Mouse (Mus musculus) midbrain, embryonic 13.5 days (tissue): Measurements from ENCODE around the gene Rmnd5a. TPM values are rescaled to one million over a fixed set of nuclear protein-coding genes. Genes with fewer than 3 reads are reported as not detected.

Source experiments
- ATAC-seq: fragments of 200-750 bp; cut with Nextera tagmentation; 2 replicates; pipeline ENCODE4 v1.8.0; 2017; ENCODE audit warnings: mild to moderate bottlenecking, moderate TSS enrichment, moderate library complexity
- H3K27ac ChIP-seq: fragments of 300-500 bp; sonication (generic); 2 replicates; pipeline ENCODE4 v1.5.1; 2015; ENCODE audit warnings: inconsistent platforms, mild to moderate bottlenecking, moderate library complexity
- H3K27me3 ChIP-seq: fragments of 300-500 bp; sonication (generic); 2 replicates; pipeline ENCODE4 v1.6.1; 2015; ENCODE audit warnings: mild to moderate bottlenecking, inconsistent platforms
- H3K36me3 ChIP-seq: fragments of 300-500 bp; sonication (generic); 2 replicates; pipeline ENCODE4 v1.6.1; 2015; ENCODE audit warnings: mild to moderate bottlenecking, inconsistent platforms
- H3K4me1 ChIP-seq: fragments of 300-500 bp; sonication (generic); replicated peaks from 2 replicates; pipeline ENCODE4 v1.6.1; 2015; ENCODE audit warnings: inconsistent platforms
- H3K4me2 ChIP-seq: fragments of 300-500 bp; sonication (generic); replicated peaks from 2 replicates; pipeline ENCODE4 v1.6.1; 2015; ENCODE audit warnings: moderate library complexity, mild to moderate bottlenecking, inconsistent platforms
- H3K4me3 ChIP-seq: fragments of 300-500 bp; sonication (generic); replicated peaks from 2 replicates; pipeline ENCODE4 v1.5.1; 2015; ENCODE audit warnings: mild to moderate bottlenecking, inconsistent platforms
- H3K9ac ChIP-seq: fragments of 300-500 bp; sonication (generic); replicated peaks from 2 replicates; pipeline ENCODE4 v1.6.1; 2015; ENCODE audit warnings: mild to moderate bottlenecking, inconsistent platforms
- H3K9me3 ChIP-seq: fragments of 300-500 bp; sonication (generic); 2 replicates; pipeline ENCODE4 v1.6.1; 2016; ENCODE audit warnings: mild to moderate bottlenecking, inconsistent platforms
- WGBS: fragments of 180-500 bp; shearing (Covaris S2); methylation state at CpG from one replicate; pipeline ENCODE4 v1.1.7; 2015; 5-methylcytosine and 5-hydroxymethylcytosine counted together
- polyA plus RNA-seq: library from polyadenylated mRNA; unstranded; fragments of >200 nt; fragmentation: Nextera tagmentation; extraction: Ambion mirVana; gene quantifications from 2 replicates; pipeline ENCODE4 v1.2.1, GENCODE M21; 2015

The Rmnd5a gene
- polyA plus RNA-seq, 1 experiment from 2014 or later, result 8.0 TPM

DNA sequence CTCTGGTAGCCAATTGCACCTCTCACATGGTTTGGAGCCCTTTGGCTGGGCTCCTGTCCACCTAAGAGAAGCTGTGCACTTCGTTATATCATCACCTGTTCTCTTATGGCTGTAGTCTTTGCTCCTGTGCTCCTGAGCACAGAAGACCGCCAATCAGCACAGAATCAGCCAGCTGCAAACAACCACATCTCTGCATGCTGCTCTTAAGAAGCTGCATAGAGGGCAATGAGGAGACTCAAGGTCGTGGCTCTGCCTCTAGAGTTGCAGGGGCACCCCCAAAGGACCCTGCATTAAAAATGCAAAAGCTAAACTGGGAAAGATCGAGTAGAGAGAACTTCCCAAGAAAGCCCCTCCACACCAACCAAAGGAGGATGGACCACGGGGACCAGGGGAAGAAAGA is 79.7 kb downstream of the Rmnd5a start:
- H3K9ac ChIP-seq, result no peak overlapping the region
- H3K27ac ChIP-seq, result no peak overlapping the region
- H3K9me3 ChIP-seq, result no peaks in the 10 kb centered on the region
- 60% methylated on average over 5 of the region's 5 CpGs for WGBS
- no peak overlapping the region for H3K4me2 ChIP-seq
- H3K27me3 ChIP-seq, result no peaks in the 10 kb centered on the region
- no peaks in the 10 kb centered on the region for H3K36me3 ChIP-seq
- H3K4me1 ChIP-seq, result no peaks in the 10 kb centered on the region
- ATAC-seq, result no peak
- H3K4me3 ChIP-seq, result no peak overlapping the region

DNA sequence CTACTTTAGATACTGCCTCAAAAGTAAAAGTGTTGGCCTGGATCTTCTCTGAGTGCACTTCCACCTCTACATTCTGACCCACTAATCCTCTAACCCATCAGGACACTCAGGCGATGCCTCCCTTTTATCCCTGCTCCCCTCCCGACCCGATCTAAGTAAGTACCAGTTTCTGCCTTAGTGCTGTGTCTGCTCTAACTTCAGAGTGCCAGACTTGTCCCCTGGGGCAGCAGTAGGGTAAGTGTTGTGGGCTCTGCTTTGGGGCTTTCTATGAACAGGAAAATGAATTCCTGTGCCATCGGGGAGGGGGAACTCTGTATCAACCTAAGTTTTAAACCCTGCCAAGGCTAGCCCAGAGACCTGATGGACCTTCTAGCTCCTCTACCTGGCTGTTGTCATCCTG is 80.2 kb downstream of the Rmnd5a start:
- WGBS, result 78% methylated on average over 4 of the region's 4 CpGs
- no peak overlapping the region for H3K27ac ChIP-seq
- H3K27me3 ChIP-seq, result no peaks in the 10 kb centered on the region

DNA sequence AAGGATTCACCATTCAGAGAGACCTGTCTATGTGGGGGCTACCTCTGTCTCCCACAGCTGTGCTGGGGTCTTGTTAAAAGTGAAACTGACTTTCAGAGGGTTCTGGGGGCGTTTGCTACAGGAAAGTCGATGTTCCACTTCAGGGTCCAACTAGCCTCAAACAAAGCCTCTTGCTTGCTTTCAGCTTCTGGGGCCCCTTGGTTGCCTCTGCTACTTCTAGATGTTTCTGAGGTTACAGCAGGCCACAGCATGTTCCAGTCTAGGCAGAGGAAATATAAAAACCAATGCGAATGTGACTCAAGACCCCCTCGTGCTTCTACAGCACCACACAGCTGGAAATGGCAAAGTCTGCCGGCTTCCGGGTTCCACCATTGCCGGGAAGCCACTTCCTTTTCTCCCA is 82.9 kb downstream of the Rmnd5a start:
- H3K27me3 ChIP-seq, result no peaks in the 10 kb centered on the region
- no peaks in the 10 kb centered on the region for H3K4me1 ChIP-seq
- WGBS, result 95% methylated on average over 7 of the region's 7 CpGs
- no peaks in the 10 kb centered on the region for H3K36me3 ChIP-seq
- H3K9me3 ChIP-seq, result no peaks in the 10 kb centered on the region
- ATAC-seq, result no peak
- H3K4me3 ChIP-seq, result no peak overlapping the region
- no peak overlapping the region for H3K9ac ChIP-seq
- no peak overlapping the region for H3K27ac ChIP-seq
- H3K4me2 ChIP-seq, result no peak overlapping the region

More for the DNA sequence above, 80.2 kb downstream of the Rmnd5a start:
- no peak for ATAC-seq
- Histone ChIP-seq H3K4me1 (no peaks in the 10 kb centered on the region), H3K9me3 (no peaks in the 10 kb centered on the region), H3K4me3 (no peak overlapping the region), H3K9ac (no peak overlapping the region), H3K4me2 (no peak overlapping the region), H3K36me3 (no peaks in the 10 kb centered on the region)

DNA sequence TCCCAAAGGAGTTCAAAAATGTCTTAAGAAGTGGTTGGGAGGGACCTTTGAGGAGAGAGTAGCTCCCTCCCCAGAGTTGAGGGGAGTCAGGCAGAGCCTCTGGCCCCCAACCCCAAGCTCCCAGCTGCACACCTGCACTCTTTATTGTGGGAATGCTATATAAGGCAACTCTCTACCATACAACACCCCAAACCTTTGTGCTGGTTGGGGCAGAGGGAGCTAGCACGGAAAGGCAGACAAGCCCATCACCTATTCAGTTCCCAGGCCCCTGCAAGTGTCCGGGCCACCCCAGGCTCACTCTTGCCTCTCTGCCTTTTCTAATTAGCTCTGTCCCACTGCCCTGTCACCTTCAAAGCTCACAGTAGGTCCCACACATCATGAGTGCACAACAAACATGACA is 86.7 kb downstream of the Rmnd5a start:
- WGBS, result 80% methylated on average over 2 of the region's 2 CpGs
- H3K4me3 ChIP-seq, result no peak overlapping the region
- no peaks in the 10 kb centered on the region for H3K4me1 ChIP-seq
- no peaks in the 10 kb centered on the region for H3K9me3 ChIP-seq
- no peak overlapping the region for H3K4me2 ChIP-seq
- ATAC-seq, result no peak
- H3K9ac ChIP-seq, result no peak overlapping the region
- no peaks in the 10 kb centered on the region for H3K36me3 ChIP-seq
- H3K27ac ChIP-seq, result no peak overlapping the region
- no peaks in the 10 kb centered on the region for H3K27me3 ChIP-seq

DNA sequence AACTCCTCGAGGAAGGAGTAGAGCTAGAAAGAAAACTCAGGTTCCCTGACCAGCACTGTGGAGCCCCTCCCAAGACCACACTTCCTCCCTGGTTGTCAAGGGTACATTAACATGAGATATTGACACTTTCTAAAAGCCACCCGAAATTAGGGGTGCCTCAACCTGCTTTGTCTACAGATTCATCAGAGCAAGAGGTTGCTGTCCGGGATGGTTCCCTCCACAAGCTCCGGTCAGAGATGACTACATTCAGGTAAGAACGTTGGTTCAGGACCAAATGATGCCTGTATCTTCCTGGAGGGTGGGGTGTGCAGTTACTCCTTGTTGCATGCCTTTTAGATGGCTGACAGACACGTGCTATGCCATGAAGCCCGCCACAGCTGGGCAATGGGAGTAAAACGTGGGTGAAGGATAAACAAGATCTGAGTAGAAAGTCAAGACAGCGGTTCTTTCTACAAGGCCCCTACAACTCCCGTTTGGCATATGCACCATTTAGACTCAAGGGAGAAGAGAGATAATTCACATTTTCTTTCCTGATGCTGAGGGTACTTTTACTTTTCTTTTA is 87.5 kb downstream of the Rmnd5a start:
- Histone ChIP-seq H3K27ac (no peak overlapping the region), H3K9ac (no peak overlapping the region), H3K9me3 (no peaks in the 10 kb centered on the region), H3K36me3 (no peaks in the 10 kb centered on the region), H3K4me2 (no peak overlapping the region), H3K4me3 (no peak overlapping the region), H3K4me1 (no peaks in the 10 kb centered on the region), H3K27me3 (no peaks in the 10 kb centered on the region)
- 89% methylated on average over 10 of the region's 10 CpGs for WGBS
- no peak for ATAC-seq

DNA sequence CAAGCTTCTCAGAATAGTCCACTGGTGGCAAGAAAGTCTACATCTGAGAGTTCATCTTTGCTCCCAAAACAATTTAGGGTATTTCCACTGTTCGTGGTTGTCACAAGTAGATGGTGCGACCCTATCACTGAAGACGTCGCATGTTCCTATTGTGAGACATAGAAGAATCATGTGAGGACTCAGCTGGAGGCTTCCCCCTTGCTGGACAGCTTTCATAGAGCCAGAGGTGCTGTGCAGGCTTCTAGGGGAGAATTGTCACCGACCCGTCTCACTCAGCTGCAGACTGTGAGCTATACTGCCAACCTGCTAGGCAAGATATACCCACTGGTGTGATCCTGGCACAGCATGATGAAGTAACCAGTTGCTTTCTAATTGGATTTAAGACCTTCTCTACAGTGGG is 88.2 kb downstream of the Rmnd5a start:
- Histone ChIP-seq H3K9ac (no peak overlapping the region), H3K4me3 (no peak overlapping the region), H3K4me2 (no peak overlapping the region), H3K27ac (no peak overlapping the region), H3K27me3 (no peaks in the 10 kb centered on the region), H3K36me3 (no peaks in the 10 kb centered on the region), H3K4me1 (no peaks in the 10 kb centered on the region), H3K9me3 (no peaks in the 10 kb centered on the region)
- ATAC-seq, result no peak
- WGBS, result 93% methylated on average over 6 of the region's 6 CpGs

DNA sequence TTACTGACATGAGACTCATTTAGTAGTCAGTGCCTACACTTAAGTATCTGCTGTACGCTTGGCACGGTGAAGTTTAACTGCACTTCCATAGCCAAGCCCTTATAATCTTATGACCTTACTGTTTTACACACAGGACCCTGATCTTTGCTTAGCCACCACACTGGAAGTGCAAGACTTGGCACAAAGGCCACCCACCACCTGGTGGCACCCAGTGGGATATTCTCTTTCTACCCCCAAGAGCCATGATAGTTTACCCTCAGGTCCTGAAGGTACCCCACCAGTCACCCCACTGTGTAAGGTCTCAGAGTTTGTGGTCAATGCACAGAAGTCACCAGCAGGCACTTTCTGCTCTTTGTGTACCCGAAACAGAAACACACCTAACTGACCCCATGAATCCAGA is 89.2 kb downstream of the Rmnd5a start:
- WGBS, result 95% methylated on average over 3 of the region's 3 CpGs
- ATAC-seq, result no peak
- no peak overlapping the region for H3K4me2 ChIP-seq
- no peak overlapping the region for H3K9ac ChIP-seq
- H3K4me1 ChIP-seq, result no peaks in the 10 kb centered on the region
- no peak overlapping the region for H3K27ac ChIP-seq
- H3K9me3 ChIP-seq, result no peaks in the 10 kb centered on the region
- H3K4me3 ChIP-seq, result no peak overlapping the region
- no peaks in the 10 kb centered on the region for H3K36me3 ChIP-seq
- H3K27me3 ChIP-seq, result no peaks in the 10 kb centered on the region

DNA sequence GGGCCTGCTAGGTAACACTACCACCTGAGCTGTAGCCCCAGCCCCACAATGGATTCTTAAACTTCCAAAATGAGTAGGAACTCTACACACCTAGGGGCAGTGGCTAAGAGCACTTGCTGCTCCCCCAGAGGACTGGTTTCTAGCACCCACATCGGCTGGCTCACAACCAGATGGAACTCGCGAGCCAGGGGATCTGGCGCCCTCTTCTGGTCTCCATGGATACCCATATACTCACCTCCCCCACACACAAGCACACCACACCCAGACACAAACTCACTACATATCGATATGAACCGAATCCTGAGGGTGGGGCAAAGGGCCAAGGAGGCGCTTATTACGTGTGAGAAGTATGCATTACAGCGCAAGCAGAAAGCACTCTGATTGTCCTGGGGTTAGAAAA is 92.4 kb downstream of the Rmnd5a start:
- H3K27ac ChIP-seq, result no peak overlapping the region
- no peak overlapping the region for H3K4me3 ChIP-seq
- no peaks in the 10 kb centered on the region for H3K9me3 ChIP-seq
- no peak for ATAC-seq
- H3K4me1 ChIP-seq, result no peaks in the 10 kb centered on the region
- H3K36me3 ChIP-seq, result no peaks in the 10 kb centered on the region
- WGBS, result 97% methylated on average over 9 of the region's 9 CpGs
- no peaks in the 10 kb centered on the region for H3K27me3 ChIP-seq
- no peak overlapping the region for H3K9ac ChIP-seq
- H3K4me2 ChIP-seq, result no peak overlapping the region

DNA sequence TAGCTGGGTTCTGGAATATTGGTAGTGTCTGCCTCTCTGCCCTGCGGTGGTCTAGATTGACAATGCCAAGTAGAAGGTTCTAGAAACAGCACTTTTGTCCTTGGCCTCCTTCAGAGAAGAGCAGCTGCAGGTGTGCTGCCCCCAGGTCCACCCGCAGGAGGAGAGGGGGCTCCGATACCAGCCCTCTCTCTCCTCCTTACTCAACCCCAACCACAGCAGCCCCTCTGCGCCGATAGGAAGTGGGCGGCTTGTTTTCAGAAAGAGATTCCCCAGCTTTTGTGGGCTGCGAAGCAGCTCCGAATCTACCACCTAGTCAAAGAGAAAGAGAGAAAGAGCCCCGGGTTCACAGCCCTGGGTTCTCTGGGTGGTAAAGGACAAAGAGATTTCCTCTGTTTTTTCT is 99.3 kb downstream of the Rmnd5a start:
- Histone ChIP-seq H3K4me3 (no peak overlapping the region), H3K27me3 (no peaks in the 10 kb centered on the region), H3K36me3 (no peaks in the 10 kb centered on the region), H3K9ac (no peak overlapping the region), H3K9me3 (no peaks in the 10 kb centered on the region), H3K4me2 (no peak overlapping the region), H3K27ac (no peak overlapping the region), H3K4me1 (no peaks in the 10 kb centered on the region)
- WGBS, result 91% methylated on average over 9 of the region's 9 CpGs
- ATAC-seq, result no peak

DNA sequence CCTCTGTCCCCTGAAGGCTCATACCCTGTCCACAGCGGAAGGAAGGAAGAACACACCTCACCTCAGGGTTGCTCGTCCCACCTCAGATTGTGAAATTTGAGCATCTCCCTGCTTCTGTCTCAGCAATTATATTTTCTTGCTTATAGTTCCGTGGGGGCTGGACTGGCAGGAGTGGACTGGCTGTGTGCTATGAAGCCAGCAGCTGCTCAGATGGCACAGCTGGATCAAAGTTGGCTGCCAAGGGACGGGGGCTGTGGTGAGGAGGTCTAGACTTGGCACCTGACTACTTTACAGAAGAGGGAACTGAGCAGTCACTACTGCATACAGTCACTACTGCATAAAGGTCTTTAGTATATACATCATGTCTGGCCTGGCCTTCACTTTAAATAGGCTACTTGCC is 101.1 kb downstream of the Rmnd5a start:
- no peaks in the 10 kb centered on the region for H3K4me1 ChIP-seq
- H3K4me3 ChIP-seq, result no peak overlapping the region
- H3K9ac ChIP-seq, result no peak overlapping the region
- no peaks in the 10 kb centered on the region for H3K27me3 ChIP-seq
- WGBS, result 84% methylated on average over 4 of the region's 4 CpGs
- H3K36me3 ChIP-seq, result no peaks in the 10 kb centered on the region
- no peaks in the 10 kb centered on the region for H3K9me3 ChIP-seq
- H3K4me2 ChIP-seq, result no peak overlapping the region
- no peak overlapping the region for H3K27ac ChIP-seq
- ATAC-seq, result no peak

DNA sequence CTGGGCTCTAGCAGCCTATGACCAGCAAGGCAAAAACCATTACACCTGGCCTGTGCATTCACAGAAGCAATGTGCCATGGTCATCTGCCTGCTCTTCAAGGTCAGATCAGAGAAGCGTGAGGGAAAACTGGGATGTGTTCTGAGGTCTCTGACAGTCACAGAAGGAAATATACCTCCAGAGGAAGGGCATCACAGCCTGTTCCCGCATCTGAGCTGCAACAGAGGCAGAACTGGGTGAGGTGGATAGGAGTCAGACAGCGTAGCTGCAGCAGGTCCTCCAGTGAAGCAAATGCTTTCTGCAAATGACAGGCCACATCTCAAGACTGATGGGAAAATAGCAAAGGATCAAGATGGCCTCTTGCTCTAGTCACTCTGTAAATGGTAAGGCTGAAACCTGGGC is 101.5 kb downstream of the Rmnd5a start:
- WGBS, result 89% methylated on average over 3 of the region's 3 CpGs
- Histone ChIP-seq H3K9ac (no peak overlapping the region), H3K27ac (no peak overlapping the region), H3K27me3 (no peaks in the 10 kb centered on the region), H3K4me2 (no peak overlapping the region), H3K4me3 (no peak overlapping the region), H3K4me1 (no peaks in the 10 kb centered on the region), H3K9me3 (no peaks in the 10 kb centered on the region), H3K36me3 (no peaks in the 10 kb centered on the region)
- no peak for ATAC-seq
